8 mouse cellular contexts compared by ENCODE assay signal in the genomic region with DNA sequence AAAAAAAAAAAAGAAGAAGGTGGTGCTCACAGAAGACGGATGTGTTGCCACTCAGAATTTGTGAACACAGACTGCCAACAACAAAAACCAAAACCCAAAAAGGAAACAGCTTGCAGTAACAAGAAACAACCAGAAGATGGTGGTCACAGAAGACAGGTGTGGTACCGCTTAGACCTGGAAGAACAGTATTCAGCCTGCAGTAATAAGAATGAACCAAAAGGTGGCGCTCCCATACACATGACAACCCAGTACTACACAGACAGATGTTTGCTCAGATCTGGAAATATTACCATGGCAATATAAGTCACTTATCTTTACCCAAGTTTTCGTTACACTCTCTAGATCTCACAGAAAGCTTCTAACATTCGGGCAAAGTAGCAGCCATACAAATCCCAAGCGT. TPM values are rescaled to one million over a fixed set of nuclear protein-coding genes. Genes with fewer than 3 reads are reported as not detected.
DNase-seq lines count a peak whose midpoint lies in the region; ATAC-seq lines count a peak whose summit lies in the region.

No protein-coding gene starts in this region.

- intact Hi-C loops in left cerebral cortex, postnatal 4 days (cut with DNase I): no loop called here
- intact Hi-C loops in left cerebral cortex, postnatal 14 days (cut with DNase I): loop anchor here (5.0 kb wide), 1 partner anchor 136 kb away; no protein-coding TSS in a partner anchor

- peak; percentile 28 for DNase-seq in left cerebral cortex, adult 11 months (ENCODE audit: low spot score)
- no peak for DNase-seq in left cerebral cortex, postnatal 4 days
- peak; percentile 94 for DNase-seq in ZHBTc4 (ENCODE audit: low read depth, low spot score)
- DNase-seq in frontal cortex, postnatal 14 days (ENCODE audit: low spot score in 2 of 2): peak; percentile 7 to 12
- DNase-seq in left cerebral cortex, postnatal 14 days (ENCODE audit: low spot score in 2 of 2): peak; percentile 60 to 88
- no peak for DNase-seq in spleen, postnatal 10 days (ENCODE audit: low spot score in 2 of 2)
- no peak for DNase-seq in gastrocnemius, postnatal 4 days (ENCODE audit: low spot score in 2 of 2)

- ATAC-seq in granulocyte monocyte progenitor cell, adult 5-6 weeks (replicated peaks; ENCODE audit: poor library complexity, severe bottlenecking): no peak

RNA-seq across cellular contexts. Expression of a gene that starts 17.1 kb away (rescaled TPM):
- not detected for total RNA-seq in left cerebral cortex, postnatal 4 days (2021)
- total RNA-seq in left cerebral cortex, postnatal 14 days (2021): not detected
- not detected in 2 replicates for total RNA-seq in granulocyte monocyte progenitor cell, adult 5-6 weeks (2014; fragmentation: Nextera tagmentation)
- not detected in 2 replicates for total RNA-seq in granulocyte monocyte progenitor cell, adult 5-6 weeks (2017)
- not detected for total RNA-seq in gastrocnemius, postnatal 4 days (2021)

RNA-seq across cellular contexts. Expression of a gene that starts 32.7 kb away (rescaled TPM):
- not detected for total RNA-seq in left cerebral cortex, postnatal 4 days (2021)
- total RNA-seq in left cerebral cortex, postnatal 14 days (2021): not detected
- not detected in 2 replicates for total RNA-seq in granulocyte monocyte progenitor cell, adult 5-6 weeks (2014; fragmentation: Nextera tagmentation)
- not detected in 2 replicates for total RNA-seq in granulocyte monocyte progenitor cell, adult 5-6 weeks (2017)
- not detected for total RNA-seq in gastrocnemius, postnatal 4 days (2021)

RNA-seq across cellular contexts. Expression of a gene that starts 48.0 kb away (rescaled TPM):
- not detected for total RNA-seq in left cerebral cortex, postnatal 4 days (2021)
- total RNA-seq in left cerebral cortex, postnatal 14 days (2021): not detected
- total RNA-seq in granulocyte monocyte progenitor cell, adult 5-6 weeks (2014; fragmentation: Nextera tagmentation): not detected in 2 replicates
- total RNA-seq in granulocyte monocyte progenitor cell, adult 5-6 weeks (2017): not detected in 2 replicates
- not detected for total RNA-seq in gastrocnemius, postnatal 4 days (2021)

Comparison
In these comparisons a context has a peak if more than half of its experiments do, and no peak if none do; other contexts are left out.
1. DNase-seq: peak in left cerebral cortex, adult 11 months (single experiment), ZHBTc4 (single experiment), frontal cortex, postnatal 14 days (2 of 2) and left cerebral cortex, postnatal 14 days (2 of 2); none in left cerebral cortex, postnatal 4 days (single experiment), spleen, postnatal 10 days (0 of 2) and gastrocnemius, postnatal 4 days (0 of 2).